In the genomic region with DNA sequence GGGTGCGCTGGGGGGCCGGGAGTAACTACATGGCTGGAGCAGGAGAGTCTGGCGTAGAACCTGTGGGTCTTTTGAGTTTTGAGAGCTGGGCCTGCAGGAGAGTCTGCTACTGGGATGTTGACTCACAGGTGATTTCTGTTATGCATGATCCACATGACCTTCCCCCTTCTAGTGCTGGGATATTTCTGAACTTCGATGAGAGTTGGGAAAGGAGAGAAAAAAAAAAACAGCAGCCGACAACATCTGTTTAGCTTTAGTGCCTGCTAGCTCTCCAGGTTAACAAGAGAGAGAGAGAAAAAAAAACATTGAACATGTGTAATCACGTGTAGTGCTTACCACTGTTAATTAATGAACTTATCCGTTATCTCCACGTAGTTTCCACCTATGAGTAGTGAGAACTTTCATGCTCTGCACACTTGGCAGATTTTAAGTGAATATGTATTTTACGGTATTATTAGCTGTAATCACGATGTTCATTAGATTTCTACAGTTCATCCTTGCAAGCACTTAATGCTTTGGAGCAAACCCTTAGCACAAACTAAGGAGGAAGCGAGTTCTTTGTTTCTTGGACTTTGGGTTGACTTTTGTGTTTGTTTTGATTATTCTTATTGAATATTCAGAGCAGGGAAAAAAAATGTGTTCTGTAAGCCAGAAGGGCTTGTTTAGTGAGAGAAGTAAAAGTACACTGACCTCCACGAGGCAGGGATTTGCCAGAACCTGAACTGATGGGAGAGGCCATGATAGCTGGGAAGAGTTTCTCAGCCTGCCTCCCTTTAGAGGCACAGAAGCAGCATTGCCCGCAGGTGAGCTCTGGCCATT, we compare ENCODE assay signal across 8 mouse cellular contexts. TPM values are rescaled to one million over a fixed set of nuclear protein-coding genes. Genes with fewer than 3 reads are reported as not detected.
A peak's percentile ranks its signal among the peaks of the same experiment; 100 is the strongest.
DNase-seq lines count a peak whose midpoint lies in the region; ATAC-seq and TF ChIP-seq lines count a peak whose summit lies in the region.

No protein-coding gene starts in this region.

- H3K4me2 ChIP-seq in liver, embryonic 11.5 days, result peak overlapping the region; percentile 79

- H3K4me1 ChIP-seq in testis, adult 2 months (ENCODE audit: control insufficient read depth, insufficient read depth, low read length), result peaks cover 7% of the 10 kb centered on the region
- peaks cover 11% of the 10 kb centered on the region for H3K4me1 ChIP-seq in liver, embryonic 11.5 days (replicated peaks; ENCODE audit: control insufficient read depth, insufficient read depth, low read length)

- H3K27ac ChIP-seq in testis, adult 2 months (ENCODE audit: control insufficient read depth, insufficient read depth, low read depth, low read length), result peak overlapping the region; percentile 86
- peak overlapping the region; percentile 91 for H3K27ac ChIP-seq in liver, embryonic 11.5 days (ENCODE audit: low read depth, low read length)

- WGBS in liver, embryonic 11.5 days, result 28% methylated on average over 13 of the region's 13 CpGs

- TF ChIP-seq CTCF in testis, adult 2 months (IDR thresholded peaks at IDR 0.05; ENCODE audit: control insufficient read depth, insufficient read depth, insufficient replicate concordance, low read depth, low read length), result no peak

- H3K9ac ChIP-seq in liver, embryonic 11.5 days (ENCODE audit: low read depth, low read length), result peak overlapping the region; percentile 89

- no peak for TF ChIP-seq POLR2A in testis, adult 2 months (IDR thresholded peaks at IDR 0.05; ENCODE audit: control insufficient read depth, low read depth, low read length)

- H3K27me3 ChIP-seq in testis, adult 2 months (ENCODE audit: control insufficient read depth, insufficient read depth, low read length), result no peaks in the 10 kb centered on the region
- no peaks in the 10 kb centered on the region for H3K27me3 ChIP-seq in liver, embryonic 11.5 days (replicated peaks; ENCODE audit: control insufficient read depth, insufficient read depth, low read length)

- peak; percentile 38 for DNase-seq in embryo, embryonic 10.5 days (ENCODE audit: low spot score)
- no peak for DNase-seq in embryo, embryonic 9.5 days (ENCODE audit: extremely low spot score)
- no peak for DNase-seq in testis, postnatal 10 days (ENCODE audit: low spot score)
- no peak for DNase-seq in liver, embryonic 11.5 days (ENCODE audit: low spot score)
- no peak for DNase-seq in adrenal gland, adult 8-10 months
- no peak for DNase-seq in left cerebral cortex, adult 9 months (ENCODE audit: low spot score in 2 of 2)
- no peak for DNase-seq in layer of hippocampus, postnatal 25 days (ENCODE audit: extremely low spot score in 1 of 2, low spot score in 1 of 2)

- H3K4me3 ChIP-seq in testis, adult 2 months (ENCODE audit: control insufficient read depth, low read depth, low read length), result peak overlapping the region; percentile 98
- H3K4me3 ChIP-seq in liver, embryonic 11.5 days (ENCODE audit: low read depth, low read length), result peak overlapping the region; percentile 85

- no peaks in the 10 kb centered on the region for H3K9me3 ChIP-seq in liver, embryonic 11.5 days (ENCODE audit: control insufficient read depth, low read length)

- no peaks in the 10 kb centered on the region; the same call in 1 of the 2 replicates for H3K36me3 ChIP-seq in testis, adult 2 months (ENCODE audit: control insufficient read depth, insufficient read depth, low read length)
- H3K36me3 ChIP-seq in liver, embryonic 11.5 days (ENCODE audit: control insufficient read depth, insufficient read depth, low read length), result peaks cover 12% of the 10 kb centered on the region

- ATAC-seq in liver, embryonic 11.5 days (replicated peaks; ENCODE audit: low FRiP score), result no peak

RNA-seq across cellular contexts. Expression of a gene that starts 1.0 kb away (rescaled TPM):
- 30.8 and 33.6 TPM in 2 replicates for polyA plus RNA-seq in testis, adult 2 months (2012; rRNA removed)
- 112 and 129 TPM in 2 replicates for polyA plus RNA-seq in liver, embryonic 11.5 days (2014; fragmentation: Nextera tagmentation; extraction: Ambion mirVana)
- total RNA-seq in adrenal gland, adult 8-10 months (2022), result 100 to 1,000 TPM in 1 of 4 experiments, 10 to 100 TPM in 3; 68.3 to 108 (median 76.9) TPM
- total RNA-seq in layer of hippocampus, postnatal 25 days (2021), result 10 to 100 TPM; 21.4 to 21.5 TPM

RNA-seq across cellular contexts. Expression of a gene that starts 42.6 kb away (rescaled TPM):
- polyA plus RNA-seq in testis, adult 2 months (2012; rRNA removed), result 27.7 and 34.0 TPM in 2 replicates
- polyA plus RNA-seq in liver, embryonic 11.5 days (2014; fragmentation: Nextera tagmentation; extraction: Ambion mirVana), result 104 and 116 TPM in 2 replicates
- total RNA-seq in adrenal gland, adult 8-10 months (2022), result 100 to 1,000 TPM; 145 to 176 (median 155) TPM
- 10 to 100 TPM; 50.9 to 56.8 TPM for total RNA-seq in layer of hippocampus, postnatal 25 days (2021)

RNA-seq across cellular contexts. Expression of a gene that starts 42.8 kb away (rescaled TPM):
- 16.5 and 18.9 TPM in 2 replicates for polyA plus RNA-seq in testis, adult 2 months (2012; rRNA removed)
- polyA plus RNA-seq in liver, embryonic 11.5 days (2014; fragmentation: Nextera tagmentation; extraction: Ambion mirVana), result 242 and 253 TPM in 2 replicates
- 100 to 1,000 TPM in 2 of 4 experiments, 10 to 100 TPM in 2; 69.3 to 119 (median 87.4) TPM for total RNA-seq in adrenal gland, adult 8-10 months (2022)
- total RNA-seq in layer of hippocampus, postnatal 25 days (2021), result 10 to 100 TPM; 80.9 to 86.6 TPM
